Mouse (Mus musculus) hindbrain, postnatal 0 days (tissue): ENCODE data around the gene Tead1. TPM values are rescaled to one million over a fixed set of nuclear protein-coding genes. Genes with fewer than 3 reads are reported as not detected.

Experiments
- ATAC-seq: fragments of 200-750 bp; cut with Nextera tagmentation; 2 replicates; pipeline ENCODE4 v1.8.0; 2017; ENCODE audit warnings: mild to moderate bottlenecking, moderate TSS enrichment, moderate library complexity
- DNase-seq: peaks from one replicate; pipeline ENCODE4 v3.0.0-alpha.2; 2015; ENCODE audit warnings: low spot score
- H3K27ac ChIP-seq: fragments of 300-500 bp; sonication (generic); 2 replicates; pipeline ENCODE4 v1.5.1; 2014; ENCODE audit warnings: mild to moderate bottlenecking
- H3K27me3 ChIP-seq: fragments of 300-500 bp; sonication (generic); 2 replicates; pipeline ENCODE4 v1.6.1; 2014; ENCODE audit warnings: low read length, mixed read lengths; ENCODE audit not compliant: insufficient read depth
- H3K36me3 ChIP-seq: fragments of 300-500 bp; sonication (generic); 2 replicates; pipeline ENCODE4 v1.6.1; 2014; ENCODE audit warnings: low read length, mixed read lengths; ENCODE audit not compliant: insufficient read depth
- H3K4me1 ChIP-seq: fragments of 300-500 bp; sonication (generic); 2 replicates; pipeline ENCODE4 v1.6.1; 2014; ENCODE audit warnings: antibody characterized with exemption, low read length, mixed read lengths; ENCODE audit not compliant: insufficient read depth
- H3K4me2 ChIP-seq: fragments of 300-500 bp; sonication (generic); 2 replicates; pipeline ENCODE4 v1.6.1; 2014; ENCODE audit warnings: low read depth, mild to moderate bottlenecking, low read length, moderate library complexity, mixed read lengths
- H3K4me3 ChIP-seq: fragments of 300-500 bp; sonication (generic); 2 replicates; pipeline ENCODE4 v1.5.1; 2014; ENCODE audit warnings: low read length
- H3K9ac ChIP-seq: fragments of 300-500 bp; sonication (generic); replicated peaks from 2 replicates; pipeline ENCODE4 v1.6.1; 2014; ENCODE audit warnings: mild to moderate bottlenecking, low read length, moderate library complexity, mixed read lengths
- H3K9me3 ChIP-seq: fragments of 300-500 bp; sonication (generic); 2 replicates; pipeline ENCODE4 v1.6.1; 2016; ENCODE audit warnings: low read length, mixed read lengths
- CTCF ChIP-seq: IDR thresholded peaks from 2 replicates; pipeline ENCODE4 v1.5.1; 2016; ENCODE audit warnings: antibody characterized with exemption, control low read depth, low read depth
- WGBS: fragments of 180-500 bp; shearing (Covaris S2); extraction: QIAGEN DNeasy Blood & Tissue Kit; methylation state at CpG from one replicate; pipeline ENCODE4 v1.1.7; 2014; 5-methylcytosine and 5-hydroxymethylcytosine counted together
- polyA plus RNA-seq: library from polyadenylated mRNA; unstranded; fragments of >200 nt; fragmentation: Nextera tagmentation; extraction: Ambion mirVana; gene quantifications from 2 replicates; pipeline ENCODE4 v1.2.1, GENCODE M21; 2015
- total RNA-seq: library from RNA; depleted of rRNA; stranded (reverse); fragments of >200 nt; gene quantifications from 2 replicates; pipeline ENCODE4 v1.2.3, GENCODE M21; 2014

Tead1 gene
- total and polyA plus RNA-seq, 2 experiments from 2014 or later, result 10.2 to 32.4 TPM

DNA sequence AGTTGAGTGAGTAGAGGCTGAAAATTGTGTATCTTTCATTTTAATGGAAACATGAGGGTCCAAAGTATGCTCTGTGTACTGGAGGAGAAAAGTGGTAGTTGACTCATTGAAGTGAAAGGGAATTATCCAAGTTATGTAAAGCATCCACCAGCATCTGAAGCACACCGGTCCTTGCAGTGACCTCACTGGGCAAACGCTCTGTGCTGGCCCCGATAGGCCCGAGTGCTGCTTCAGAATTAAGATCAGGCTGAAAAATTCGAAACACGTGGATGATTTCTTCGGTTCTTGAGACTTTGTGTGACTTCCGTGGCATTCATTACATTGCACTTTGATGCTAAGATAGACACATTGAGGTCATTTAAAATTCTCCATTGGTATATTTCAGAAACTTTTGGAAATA is 185.1 kb downstream of the Tead1 start:
- H3K4me1 ChIP-seq, result peaks cover 4% of the 10 kb centered on the region; the same call in 1 of the 2 replicates
- H3K27me3 ChIP-seq, result no peaks in the 10 kb centered on the region
- TF ChIP-seq CTCF, result no peak
- H3K4me2 ChIP-seq, result no peak overlapping the region
- DNase-seq (no peak), ATAC-seq (no peak)
- no peak overlapping the region for H3K9ac ChIP-seq
- H3K27ac ChIP-seq, result no peak overlapping the region
- H3K4me3 ChIP-seq, result no peak overlapping the region
- 0 out of 2 replicates have a peak, but pooled peaks cover 5% of the 10 kb centered on the region for H3K36me3 ChIP-seq
- no peaks in the 10 kb centered on the region for H3K9me3 ChIP-seq
- WGBS, result 93% methylated on average over 8 of the region's 8 CpGs

DNA sequence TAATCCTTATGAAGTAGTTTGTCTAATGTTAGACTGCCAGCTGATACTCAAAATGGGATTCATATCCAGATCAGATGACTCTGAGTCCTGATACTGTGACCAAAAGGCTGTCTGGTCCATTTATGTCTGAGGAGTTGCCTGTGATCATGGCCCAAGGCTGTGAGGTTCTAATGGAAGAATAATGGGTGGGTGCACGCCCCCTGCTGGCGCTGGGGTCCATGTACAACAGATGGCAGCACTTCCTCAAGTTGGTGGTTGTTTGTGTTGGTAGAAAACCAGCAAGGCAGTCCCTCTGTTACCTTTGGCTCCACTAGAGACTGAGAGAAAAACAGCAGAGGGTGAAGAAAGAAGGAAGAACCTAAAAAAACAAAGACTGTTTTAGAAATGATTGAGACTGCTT is 186.6 kb downstream of the Tead1 start:
- DNase-seq (peak; percentile 74), ATAC-seq (no peak)
- H3K4me3 ChIP-seq, result no peak overlapping the region
- WGBS, result 13% methylated on average over 2 of the region's 2 CpGs
- H3K9me3 ChIP-seq, result no peaks in the 10 kb centered on the region
- 0 out of 2 replicates have a peak, but pooled peaks cover 5% of the 10 kb centered on the region for H3K36me3 ChIP-seq
- H3K9ac ChIP-seq, result no peak overlapping the region
- no peak overlapping the region for H3K27ac ChIP-seq
- TF ChIP-seq CTCF, result peak; percentile 88
- H3K27me3 ChIP-seq, result no peaks in the 10 kb centered on the region
- no peak overlapping the region for H3K4me2 ChIP-seq
- peaks cover 4% of the 10 kb centered on the region; the same call in 1 of the 2 replicates for H3K4me1 ChIP-seq

DNA sequence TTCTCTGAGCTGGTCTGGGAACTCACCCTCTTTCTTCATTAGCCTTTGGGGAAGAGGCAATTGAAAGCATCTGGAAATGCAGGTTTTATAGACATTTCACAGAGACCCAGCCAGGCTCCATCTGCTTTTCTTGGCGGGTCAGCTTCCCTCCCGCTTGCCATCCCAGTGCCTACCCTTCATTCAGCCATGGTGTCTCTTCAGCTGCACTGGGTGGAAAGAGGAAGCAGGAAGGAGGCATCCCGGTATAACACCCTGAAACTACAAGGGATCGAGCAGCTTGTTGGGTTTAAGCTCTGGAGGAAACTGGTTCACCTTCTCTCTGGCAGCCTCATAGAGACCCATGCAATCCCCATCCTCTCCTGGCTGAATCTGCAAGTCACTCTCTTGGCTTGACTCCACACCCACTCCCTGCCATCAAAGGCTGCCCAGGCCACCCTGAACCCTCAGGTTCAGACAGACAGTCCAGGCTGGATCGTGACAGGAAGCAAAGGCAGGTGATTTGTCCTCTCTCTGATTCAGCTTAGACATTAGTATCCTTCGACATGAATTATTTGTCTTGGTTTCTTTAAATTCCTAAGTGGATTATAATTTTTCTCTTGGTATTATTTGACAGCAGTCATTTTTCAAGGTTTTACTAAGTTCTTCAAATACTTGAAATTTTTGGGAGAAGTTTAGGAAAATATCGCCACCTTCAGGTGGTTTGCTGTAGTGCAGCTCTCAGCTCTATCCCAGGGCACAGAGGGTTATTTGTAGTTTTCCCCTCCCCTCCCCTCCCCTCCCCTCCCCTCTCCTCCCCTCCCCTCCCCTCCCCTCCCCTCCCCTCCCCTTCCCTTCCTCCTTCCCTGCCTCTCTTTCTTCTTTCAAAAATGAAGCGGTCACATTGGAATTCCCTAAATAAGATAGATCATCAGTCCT is 189.7 kb downstream of the Tead1 start:
- 0 out of 2 replicates have a peak overlapping the region, but pooled peaks have one; percentile 51 for H3K27ac ChIP-seq
- peak; percentile 72 for TF ChIP-seq CTCF
- H3K27me3 ChIP-seq, result no peaks in the 10 kb centered on the region
- DNase-seq (peak; percentile 85), ATAC-seq (0 out of 2 replicates have a peak, but pooled peaks have one; percentile 36)
- H3K4me3 ChIP-seq, result no peak overlapping the region
- no peaks in the 10 kb centered on the region for H3K36me3 ChIP-seq
- H3K4me1 ChIP-seq, result peaks cover 4% of the 10 kb centered on the region; the same call in 1 of the 2 replicates
- whole genome bisulfite sequencing, result 44% methylated on average over 7 of the region's 8 CpGs
- no peak overlapping the region for H3K9ac ChIP-seq
- no peak overlapping the region for H3K4me2 ChIP-seq
- no peaks in the 10 kb centered on the region for H3K9me3 ChIP-seq

DNA sequence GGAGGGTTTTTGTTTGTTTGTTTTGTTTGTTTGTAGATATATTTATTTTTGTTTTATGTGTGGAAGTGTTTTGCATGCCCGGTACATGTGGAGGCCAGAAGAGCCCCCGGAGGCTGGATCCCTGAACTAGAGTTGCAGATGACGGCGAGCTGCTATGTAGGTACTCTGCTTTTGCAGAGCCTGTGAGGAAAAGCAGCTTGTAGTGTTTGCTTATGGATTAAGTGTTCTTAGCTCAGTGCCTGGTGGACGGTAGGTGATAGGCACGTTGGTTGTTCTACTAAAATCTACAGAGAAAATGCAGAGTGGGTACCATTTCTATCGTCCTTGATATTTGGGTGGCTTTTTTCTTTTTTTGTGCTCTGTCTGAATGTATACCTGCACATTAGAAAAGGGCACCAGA is 192.6 kb downstream of the Tead1 start:
- H3K4me1 ChIP-seq, result peaks cover 4% of the 10 kb centered on the region; the same call in 1 of the 2 replicates
- no peak overlapping the region for H3K4me2 ChIP-seq
- no peak for TF ChIP-seq CTCF
- DNase-seq, result no peak
- H3K27ac ChIP-seq, result no peak overlapping the region
- no peak for ATAC-seq
- H3K9me3 ChIP-seq, result no peaks in the 10 kb centered on the region
- H3K4me3 ChIP-seq, result no peak overlapping the region
- H3K27me3 ChIP-seq, result no peaks in the 10 kb centered on the region
- no peak overlapping the region for H3K9ac ChIP-seq
- H3K36me3 ChIP-seq, result no peaks in the 10 kb centered on the region
- WGBS, result 93% methylated on average over 7 of the region's 7 CpGs

DNA sequence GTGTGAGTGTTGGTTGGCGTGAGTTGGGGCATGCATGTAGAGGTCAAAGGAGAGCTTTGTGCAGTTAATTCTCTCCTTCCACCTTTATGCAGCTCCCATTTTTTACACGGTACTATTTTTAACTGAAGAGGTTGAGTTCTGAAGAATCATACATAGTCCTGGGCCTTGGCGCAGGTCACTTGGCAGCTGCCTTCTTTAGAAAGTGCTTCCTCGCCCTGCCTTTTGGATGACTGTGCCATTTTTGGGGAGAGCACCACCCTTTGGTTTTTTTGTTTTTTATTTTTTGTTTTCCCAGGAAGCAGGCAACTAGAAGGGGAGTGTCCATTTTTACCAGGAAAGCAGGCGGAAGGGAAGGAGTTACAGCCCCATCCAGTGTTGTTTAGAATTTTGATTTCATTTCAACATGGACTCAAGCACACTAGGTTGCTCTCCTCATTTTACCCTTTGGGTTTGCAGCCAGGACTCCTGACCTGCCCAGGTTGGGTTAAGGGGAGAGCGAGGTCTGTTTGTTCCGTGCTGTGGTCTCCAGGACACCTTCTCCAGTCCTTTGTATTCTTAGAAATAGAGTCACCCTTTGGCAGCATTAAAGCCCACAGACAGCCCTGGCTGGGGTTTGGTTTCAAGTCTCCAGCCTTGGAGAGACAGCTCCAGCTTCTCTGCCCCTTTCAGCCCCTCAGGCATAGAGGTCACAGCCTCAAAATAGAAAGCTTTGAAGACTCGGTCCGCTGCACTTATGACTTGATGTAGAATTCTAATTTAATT is 193.5 kb downstream of the Tead1 start:
- H3K4me2 ChIP-seq, result no peak overlapping the region
- H3K27ac ChIP-seq, result no peak overlapping the region
- H3K4me3 ChIP-seq, result no peak overlapping the region
- DNase-seq, result no peak
- H3K4me1 ChIP-seq, result peaks cover 4% of the 10 kb centered on the region; the same call in 1 of the 2 replicates
- no peak for ATAC-seq
- TF ChIP-seq CTCF, result no peak
- no peaks in the 10 kb centered on the region for H3K9me3 ChIP-seq
- no peaks in the 10 kb centered on the region for H3K27me3 ChIP-seq
- 70% methylated on average over 9 of the region's 9 CpGs for WGBS
- H3K9ac ChIP-seq, result no peak overlapping the region
- no peaks in the 10 kb centered on the region for H3K36me3 ChIP-seq

DNA sequence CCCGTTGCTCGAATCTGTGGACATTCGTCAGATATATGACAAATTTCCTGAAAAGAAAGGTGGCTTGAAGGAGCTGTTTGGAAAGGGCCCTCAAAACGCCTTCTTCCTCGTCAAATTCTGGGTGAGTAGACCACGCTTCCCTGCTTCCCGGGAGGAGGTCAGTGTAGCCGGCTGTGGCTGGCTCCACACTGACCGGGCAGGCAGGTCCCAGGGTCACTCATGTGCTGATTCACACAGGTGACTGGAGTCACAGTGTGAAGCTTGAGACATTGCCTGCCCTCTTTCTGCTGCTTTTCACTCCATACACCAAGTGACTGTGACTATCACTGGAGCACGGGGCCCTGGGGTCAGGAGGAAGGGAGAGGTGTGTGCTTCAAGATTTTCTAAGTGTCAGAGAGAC is 197.0 kb downstream of the Tead1 start:
- ATAC-seq, result no peak

More for the DNA sequence above, 197.0 kb downstream of the Tead1 start:
- DNase-seq, result no peak
- no peak overlapping the region for H3K4me3 ChIP-seq
- H3K27ac ChIP-seq, result no peak overlapping the region
- no peaks in the 10 kb centered on the region for H3K4me1 ChIP-seq
- no peaks in the 10 kb centered on the region for H3K36me3 ChIP-seq
- 83% methylated on average over 10 of the region's 10 CpGs for WGBS
- no peak for TF ChIP-seq CTCF
- no peaks in the 10 kb centered on the region for H3K27me3 ChIP-seq
- no peak overlapping the region for H3K9ac ChIP-seq
- no peak overlapping the region for H3K4me2 ChIP-seq
- H3K9me3 ChIP-seq, result no peaks in the 10 kb centered on the region
